Mouse (Mus musculus): ENCODE data around the gene S100a11.

DNA sequence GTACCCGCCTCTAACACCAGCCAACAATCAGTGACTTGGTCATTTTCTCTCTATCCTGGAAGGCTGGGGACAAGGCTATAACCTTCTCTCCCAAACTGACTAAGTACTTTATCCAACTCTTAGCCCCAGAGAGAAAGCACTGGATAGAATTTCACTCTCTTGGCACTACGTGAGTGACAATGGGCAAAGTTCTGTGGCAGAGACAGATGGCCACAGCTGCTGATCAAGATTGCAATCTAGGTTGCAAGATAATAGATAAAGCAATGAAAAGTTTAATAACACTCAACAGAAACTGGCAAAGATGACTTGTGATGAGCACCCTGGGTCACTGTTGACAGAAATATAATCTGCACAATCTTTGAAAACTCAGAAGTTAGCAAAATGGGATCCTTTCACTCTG lies 48.8 kb downstream of the S100a11 start:
- TF ChIP-seq CTCF (IDR thresholded peaks at IDR 0.05; ENCODE audit: insufficient read depth, low read depth, low read length), result no peak
- no peak for TF ChIP-seq POLR2A (IDR thresholded peaks at IDR 0.05; ENCODE audit: insufficient read depth, low read depth, low read length)
